Mouse (Mus musculus) bone marrow macrophage, adult 2 months (primary cell): ENCODE measurements around the gene Siglec1. TPM values are rescaled to one million over a fixed set of nuclear protein-coding genes. Genes with fewer than 3 reads are reported as not detected.

Source experiments
- H3K27ac ChIP-seq: 2 replicates; pipeline ENCODE4 v1.5.1; 2012; ENCODE audit warnings: low read depth, low read length; ENCODE audit not compliant: insufficient read depth
- H3K4me1 ChIP-seq: 2 replicates; pipeline ENCODE4 v1.6.1; 2012; ENCODE audit warnings: low read length; ENCODE audit not compliant: control insufficient read depth, insufficient read depth
- H3K4me3 ChIP-seq: 2 replicates; pipeline ENCODE4 v1.5.1; 2012; ENCODE audit warnings: mild to moderate bottlenecking, low read length, moderate library complexity; ENCODE audit not compliant: insufficient read depth
- CTCF ChIP-seq: IDR thresholded peaks from 2 replicates; pipeline ENCODE4 v1.5.1; 2012; ENCODE audit warnings: low read depth, mild to moderate bottlenecking, low read length, moderate library complexity
- POLR2A ChIP-seq: IDR thresholded peaks from 2 replicates; pipeline ENCODE4 v1.6.1; 2012; ENCODE audit warnings: mild to moderate bottlenecking, low read depth, low read length, borderline replicate concordance
- polyA plus RNA-seq: library from polyadenylated mRNA; stranded (reverse); fragments of >200 nt; gene quantifications from 2 replicates; pipeline ENCODE4 v1.2.4, GENCODE M21; 2012; ENCODE audit not compliant: missing spikeins, insufficient read depth, insufficient read length

Siglec1 gene
- polyA plus RNA-seq, result 164 and 219 TPM in 2 replicates

DNA sequence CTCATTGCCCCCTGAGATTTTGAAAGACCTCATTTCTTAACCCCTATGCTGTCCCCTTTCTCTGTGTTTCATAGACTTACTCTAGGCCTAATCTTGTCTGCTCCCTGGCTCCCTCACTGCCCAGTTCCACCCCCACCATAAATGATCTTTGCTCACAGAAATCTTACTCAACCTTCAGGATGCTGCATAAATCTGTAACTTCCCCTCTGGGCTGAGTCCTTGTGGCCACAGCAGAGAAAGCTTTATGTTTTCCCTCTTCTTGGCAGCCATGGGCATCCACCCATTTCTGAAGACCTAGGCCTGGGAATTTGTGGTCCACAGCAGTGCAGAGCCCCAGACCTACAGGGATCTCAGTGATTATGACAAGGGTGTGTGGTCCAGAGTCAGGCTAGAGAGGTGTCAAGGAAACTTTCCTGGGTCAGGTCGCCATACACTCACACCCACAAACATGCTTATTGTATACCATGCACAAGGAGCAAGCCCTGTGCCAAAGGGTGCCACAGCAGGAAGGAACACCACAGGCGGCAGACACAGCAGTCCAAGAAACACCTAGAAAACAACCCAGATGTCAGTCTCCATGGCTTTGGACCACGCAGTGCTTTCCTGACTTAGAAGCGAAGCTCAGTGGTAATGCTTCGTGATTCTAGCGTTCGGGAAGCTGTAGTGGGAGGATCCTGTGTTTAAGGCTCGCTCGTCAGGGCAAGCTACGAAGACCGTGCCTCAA is at the start of gene Siglec1:
Siglec1 (minus strand) TSS at position 99 of the 724 bp plus-strand sequence.
- peak within 1 kb of the TSS; percentile 47 for H3K4me3 ChIP-seq
- TF ChIP-seq CTCF (no peak), POLR2A (no peak)
- peaks cover 70% of the 10 kb centered on the region for H3K4me1 ChIP-seq
- H3K27ac ChIP-seq, result peak within 1 kb of the TSS; percentile 96

DNA sequence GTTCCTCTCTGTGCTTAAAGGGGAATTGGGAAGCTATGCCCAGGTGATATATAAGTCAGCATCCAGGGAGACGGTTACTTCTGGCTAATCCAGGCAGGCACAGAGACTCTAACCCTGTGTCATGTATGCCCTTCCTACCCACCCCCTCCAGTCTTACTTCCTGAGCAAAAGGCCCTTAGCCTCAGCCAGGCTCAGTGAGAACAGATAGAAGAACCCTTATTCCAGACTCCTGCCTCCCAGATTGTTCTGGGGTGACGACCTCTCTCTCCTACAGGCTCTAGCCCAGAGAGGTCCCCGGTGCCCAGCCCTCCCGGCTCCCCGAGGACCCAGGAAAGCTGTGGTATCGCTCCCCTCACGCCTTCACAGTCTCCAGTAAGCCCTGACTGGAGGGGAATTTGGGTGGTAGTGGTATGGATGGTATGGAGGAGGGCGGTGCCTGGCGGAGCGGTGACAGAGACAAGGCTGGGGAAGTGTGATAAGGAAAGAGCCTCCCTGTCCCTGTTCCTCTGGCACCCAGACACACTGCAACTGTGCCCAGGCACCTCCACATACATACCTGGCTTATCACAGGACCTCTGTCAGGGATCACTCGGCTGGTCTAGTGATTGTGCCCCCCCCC is 49.1 kb upstream of the Siglec1 start:
- Histone ChIP-seq H3K27ac (no peak overlapping the region), H3K4me3 (no peak overlapping the region), H3K4me1 (no peaks in the 10 kb centered on the region)
- TF ChIP-seq CTCF, result no peak
- no peak for TF ChIP-seq POLR2A

DNA sequence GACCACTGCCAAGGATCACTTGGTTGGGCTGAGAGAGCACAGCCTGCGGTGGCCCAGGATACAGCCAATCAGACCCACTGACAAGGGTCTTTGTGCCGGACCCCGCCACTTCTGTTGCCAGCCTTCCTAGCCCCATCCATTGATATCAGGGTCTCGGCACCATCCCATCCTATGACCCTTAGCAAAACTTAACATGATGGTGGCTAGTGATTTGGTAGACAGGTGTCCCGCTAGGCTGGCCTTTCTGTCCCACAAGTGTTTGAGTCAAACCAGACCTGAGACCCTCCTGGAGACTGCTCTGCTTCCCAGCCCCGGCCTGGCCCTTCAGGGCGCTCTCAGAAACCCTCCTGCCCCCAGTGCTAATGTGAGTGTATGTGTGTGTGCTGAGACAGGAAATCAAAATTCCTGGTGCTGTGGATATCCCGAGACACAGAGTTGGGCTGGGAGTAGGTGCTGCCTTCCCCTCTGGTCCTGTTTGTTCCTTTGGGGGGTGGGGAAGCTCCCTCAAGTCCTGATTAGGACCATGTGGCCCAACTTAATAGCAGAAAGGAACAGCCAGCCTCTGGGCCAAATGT is 48.3 kb upstream of the Siglec1 start:
- Histone ChIP-seq H3K27ac (no peak overlapping the region), H3K4me3 (no peak overlapping the region), H3K4me1 (no peaks in the 10 kb centered on the region)
- TF ChIP-seq CTCF, result no peak
- TF ChIP-seq POLR2A, result no peak

DNA sequence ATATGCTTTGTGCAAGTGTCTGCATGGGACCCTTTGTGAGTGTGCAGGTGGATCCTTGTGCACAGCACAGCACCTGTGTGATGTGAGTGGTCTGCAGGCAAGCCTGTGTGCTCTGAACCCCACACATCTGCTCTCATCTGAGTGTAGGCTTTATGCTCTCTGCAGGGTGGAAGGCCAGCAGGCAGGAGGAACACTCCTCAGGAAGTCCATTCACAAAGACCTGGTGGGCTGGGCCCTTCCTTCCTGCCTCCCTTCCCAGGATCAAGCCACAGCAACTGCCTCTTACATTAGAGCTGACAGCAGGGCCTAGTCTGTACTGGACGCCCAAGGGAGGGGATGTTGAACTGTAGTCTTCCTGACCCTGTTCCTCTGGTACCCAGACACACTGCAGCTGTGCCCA is 47.8 kb upstream of the Siglec1 start:
- H3K27ac ChIP-seq, result no peak overlapping the region
- H3K4me1 ChIP-seq, result no peaks in the 10 kb centered on the region
- H3K4me3 ChIP-seq, result no peak overlapping the region
- TF ChIP-seq POLR2A, result no peak
- no peak for TF ChIP-seq CTCF

DNA sequence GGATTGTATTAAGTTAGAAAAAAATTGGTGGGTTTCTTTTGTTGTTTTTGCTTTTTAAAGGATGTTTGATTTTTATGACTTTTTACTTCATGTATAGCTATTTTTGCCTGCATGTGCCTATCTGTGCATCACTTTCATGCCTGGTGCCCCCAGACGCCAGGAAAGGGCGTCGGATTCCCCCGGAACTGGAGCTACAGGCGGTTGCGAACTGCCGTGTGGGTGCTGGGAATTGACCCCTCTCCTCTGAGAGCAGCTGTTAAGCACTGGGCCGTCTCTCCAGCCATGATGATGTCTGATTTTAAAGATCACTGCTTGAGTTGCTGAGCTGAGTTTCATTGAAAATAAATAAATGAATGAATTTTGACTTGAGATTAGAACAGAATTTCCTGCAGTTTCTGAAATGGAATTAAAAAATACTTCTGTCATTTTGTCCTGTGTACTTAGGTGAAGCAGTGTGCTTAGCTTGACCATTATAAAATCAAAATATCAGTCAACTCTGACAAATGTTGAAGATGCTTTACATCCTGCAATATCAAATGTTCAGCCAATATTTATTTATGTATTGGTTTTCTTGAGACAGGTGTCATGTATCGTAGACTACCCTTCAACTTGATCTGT is 46.5 kb upstream of the Siglec1 start, which contains the start of gene Gm11037:
Gm11037 (plus strand) TSS at position 568 of the 618 bp plus-strand sequence.
- H3K4me1 ChIP-seq, result no peaks in the 10 kb centered on the region
- TF ChIP-seq CTCF (no peak), POLR2A (no peak)
- H3K4me3 ChIP-seq, result no peak within 1 kb of the TSS
- H3K27ac ChIP-seq, result no peak within 1 kb of the TSS

DNA sequence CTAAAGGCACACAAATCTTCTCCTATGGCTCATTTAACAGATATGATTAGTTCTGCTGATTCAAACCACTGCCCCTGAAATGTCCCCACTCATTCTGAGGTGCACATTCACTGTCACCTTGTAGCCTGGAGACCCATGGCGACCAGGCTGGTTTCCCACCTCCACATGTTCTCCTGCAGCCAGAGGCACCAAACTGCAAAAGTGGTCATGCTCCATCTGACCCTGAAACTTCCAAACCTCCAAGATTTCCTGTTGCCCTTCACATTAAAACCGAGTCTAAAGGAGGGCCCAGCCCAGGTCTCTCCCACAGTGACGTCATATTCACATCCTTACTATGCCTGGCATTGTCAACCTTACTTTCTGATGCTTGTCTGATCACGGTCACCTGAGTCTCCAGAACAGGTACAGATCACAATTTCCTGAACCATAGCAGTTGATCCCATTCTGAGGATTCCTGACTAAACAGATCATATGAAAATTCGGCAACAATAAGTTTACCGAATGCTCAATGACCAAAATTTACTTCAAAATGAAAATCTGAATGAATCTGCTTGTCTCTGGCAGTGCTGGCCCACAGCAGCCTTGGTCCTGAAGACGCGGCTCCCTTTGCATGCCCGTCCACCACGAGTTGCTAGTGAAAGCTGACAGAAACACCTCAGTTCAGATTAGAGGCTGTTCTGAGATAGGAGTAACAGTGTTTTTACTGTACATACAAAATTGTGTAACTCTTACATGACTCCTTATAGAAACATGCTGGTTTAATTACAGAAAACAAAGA is 45.7 kb upstream of the Siglec1 start:
- H3K4me1 ChIP-seq, result no peaks in the 10 kb centered on the region
- TF ChIP-seq POLR2A (no peak), CTCF (no peak)
- no peak overlapping the region for H3K27ac ChIP-seq
- H3K4me3 ChIP-seq, result no peak overlapping the region

DNA sequence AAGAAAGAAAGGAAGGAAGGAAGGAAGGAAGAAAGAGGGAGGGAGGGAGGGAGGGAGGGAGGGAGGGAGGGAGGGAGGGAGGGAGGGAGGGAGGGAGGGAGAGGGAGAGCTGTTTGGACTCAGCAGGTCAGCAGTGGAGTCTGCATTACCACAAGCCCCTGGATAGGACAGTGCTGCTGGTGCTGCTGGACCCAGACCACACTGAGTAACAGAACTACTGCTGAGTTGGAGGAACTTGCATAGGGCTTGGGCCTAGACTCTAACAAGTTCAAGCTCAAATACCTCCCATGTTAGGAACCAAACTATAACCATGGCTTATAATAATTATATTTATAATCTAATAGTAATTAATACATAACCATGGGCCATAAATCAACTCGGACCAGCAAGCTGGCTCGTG is 44.3 kb upstream of the Siglec1 start:
- Histone ChIP-seq H3K4me3 (no peak overlapping the region), H3K4me1 (no peaks in the 10 kb centered on the region), H3K27ac (no peak overlapping the region)

DNA sequence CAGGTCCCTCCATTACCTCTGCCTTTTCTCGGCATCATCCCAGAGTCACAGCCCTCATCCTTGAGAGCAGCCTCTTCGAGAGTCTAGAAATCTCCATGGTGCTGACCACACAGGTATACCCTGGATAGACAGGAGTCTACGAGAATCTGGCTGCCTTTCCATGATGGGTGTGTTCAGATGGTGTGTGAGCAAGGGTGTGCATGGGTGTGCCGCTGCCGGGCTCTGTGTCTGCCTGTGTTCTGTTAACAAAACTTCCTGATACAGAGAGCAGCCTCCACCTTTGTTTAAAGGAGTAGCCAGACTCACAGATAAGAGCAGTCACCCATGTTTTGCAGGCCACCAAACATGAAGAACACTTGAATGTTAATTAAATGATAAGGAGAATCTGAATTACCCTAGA is 43.3 kb upstream of the Siglec1 start:
- Histone ChIP-seq H3K27ac (no peak overlapping the region), H3K4me1 (no peaks in the 10 kb centered on the region), H3K4me3 (no peak overlapping the region)
- TF ChIP-seq CTCF (no peak), POLR2A (no peak)

More for the DNA sequence above, 44.3 kb upstream of the Siglec1 start:
- TF ChIP-seq CTCF (no peak), POLR2A (no peak)

DNA sequence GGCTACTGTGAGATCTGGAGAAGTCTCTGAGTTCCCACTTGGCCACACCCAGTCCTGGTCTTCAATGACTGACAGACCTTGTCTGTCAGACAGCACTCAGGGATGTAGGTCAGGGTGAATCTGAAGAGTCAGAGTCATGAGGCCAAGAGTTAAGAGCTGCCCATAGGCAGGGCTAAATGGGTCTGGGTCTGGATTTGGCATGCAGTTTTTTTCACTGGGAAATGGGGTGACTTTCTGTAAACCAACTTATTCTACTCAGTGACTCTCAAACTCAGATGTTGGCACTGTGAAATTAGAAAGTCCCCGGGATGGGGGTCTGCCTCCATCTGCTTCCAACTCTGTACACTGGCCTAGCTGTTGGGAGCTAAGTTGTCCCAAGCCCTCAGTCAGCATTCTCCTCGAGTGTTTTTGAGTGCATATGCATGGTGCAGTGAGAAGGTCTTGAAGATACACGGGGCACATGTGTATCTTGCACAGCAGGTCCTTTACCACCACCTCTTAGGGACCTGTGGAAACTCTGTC is 42.1 kb upstream of the Siglec1 start:
- Histone ChIP-seq H3K4me3 (no peak overlapping the region), H3K4me1 (no peaks in the 10 kb centered on the region; the same call in 1 of the 2 replicates), H3K27ac (no peak overlapping the region)
- no peak for TF ChIP-seq POLR2A
- TF ChIP-seq CTCF, result no peak
